Mouse (Mus musculus) megakaryocyte, embryonic 14.5 days (primary cell): ENCODE data around the gene Fhl2.

ENCODE experiments used
- FLI1 ChIP-seq: IDR thresholded peaks from 2 replicates; pipeline ENCODE4 v1.6.1; 2012; ENCODE audit warnings: low read length, inconsistent platforms, mixed read lengths
- GATA1 ChIP-seq: IDR thresholded peaks from 3 replicates; pipeline ENCODE4 v1.6.1; 2012; ENCODE audit warnings: mixed read lengths, low read length, inconsistent platforms, borderline replicate concordance

DNA sequence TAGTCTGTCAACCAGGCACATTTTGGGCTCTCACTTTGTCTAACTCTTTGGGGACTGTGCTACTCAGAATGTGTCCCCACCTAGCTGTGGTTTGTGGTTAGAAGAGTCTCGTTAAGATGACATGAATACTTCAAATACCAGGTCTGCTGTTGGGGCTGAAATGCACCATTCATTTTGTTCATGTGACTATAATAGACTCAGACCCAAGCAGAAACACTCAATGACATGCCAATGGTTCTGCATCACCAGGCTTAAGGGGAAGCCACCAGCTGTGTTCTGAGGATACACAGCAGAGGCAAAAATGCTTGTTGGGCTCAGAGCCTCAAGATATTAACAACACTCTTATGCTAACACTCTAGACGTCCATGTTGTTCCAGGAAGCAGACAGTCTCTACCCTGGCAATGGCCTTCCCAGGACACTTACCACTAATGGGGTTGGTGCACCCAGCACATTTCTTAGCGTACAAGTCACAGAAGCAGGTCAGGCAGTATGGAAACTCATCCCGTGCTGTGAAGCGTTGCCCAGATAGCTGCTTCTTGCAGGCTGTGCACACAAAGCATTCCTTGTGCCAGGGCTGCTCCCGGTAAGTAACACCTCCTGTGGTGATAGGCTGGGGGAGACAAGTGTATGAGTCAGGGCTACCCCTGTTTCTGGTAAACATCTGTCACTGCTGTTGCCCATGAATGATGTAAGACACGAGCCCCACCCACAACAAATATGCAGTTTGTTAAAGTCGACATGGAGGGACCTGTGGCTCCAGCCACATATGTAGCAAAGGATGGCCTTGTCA, 68.8 kb downstream of the Fhl2 start:
- TF ChIP-seq GATA1 (no peak), FLI1 (no peak)
